Mouse (Mus musculus) thymus, adult 2 months (tissue): ENCODE data around the gene Zranb1.

ENCODE experiments used
- CTCF ChIP-seq: fragments of 200-500 bp; IDR thresholded peaks from 2 replicates; pipeline ENCODE4 v1.5.1; 2012; ENCODE audit warnings: mild to moderate bottlenecking, control low read depth, low read length, moderate library complexity, borderline replicate concordance; ENCODE audit not compliant: control insufficient read depth, poor library complexity, insufficient read depth; ENCODE audit errors: extremely low read depth
- POLR2A ChIP-seq: fragments of 200-500 bp; IDR thresholded peaks from 2 replicates; pipeline ENCODE4 v1.6.1; 2012; ENCODE audit warnings: mild to moderate bottlenecking, low read length, control low read depth, moderate library complexity; ENCODE audit not compliant: control insufficient read depth, poor library complexity, insufficient read depth; ENCODE audit errors: extremely low read depth

DNA sequence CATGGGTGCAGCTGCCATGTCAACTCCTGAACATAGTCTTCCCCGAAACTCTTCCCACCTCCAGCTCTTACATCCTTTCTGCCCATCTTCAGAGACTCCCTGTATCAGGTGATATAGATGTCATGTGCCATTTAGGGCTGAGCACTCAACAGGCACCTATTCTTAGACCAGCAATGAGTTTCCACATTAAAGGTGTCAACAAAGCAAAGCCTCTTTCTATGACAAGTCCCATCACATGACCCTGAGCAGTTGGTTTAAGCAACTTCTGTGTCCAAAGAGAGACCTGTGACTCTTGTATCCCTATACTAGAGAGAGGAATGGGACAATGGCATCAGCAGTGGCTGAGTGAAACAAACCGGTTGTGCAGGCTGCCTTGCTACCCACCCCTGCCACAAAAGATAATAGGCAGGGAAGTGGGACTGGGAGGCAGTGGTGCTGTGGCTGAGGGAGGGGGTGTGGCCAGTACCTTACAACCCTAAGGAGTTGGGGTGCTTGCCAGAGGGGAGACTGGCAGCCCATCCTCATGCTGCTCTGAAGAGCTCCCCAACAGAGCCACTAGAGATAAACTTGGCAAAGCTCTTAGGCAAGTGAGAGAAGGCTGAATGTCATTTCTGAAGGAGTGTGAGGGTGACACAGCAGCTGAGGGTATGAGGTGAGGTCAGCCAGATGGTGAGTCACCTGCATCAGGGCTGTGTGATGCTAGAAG, 30.0 kb upstream of the Zranb1 start:
- TF ChIP-seq CTCF (no peak), POLR2A (no peak)
